Comparison of ENCODE assay signal across 14 mouse cellular contexts in genomic region chr16:4401109-4401508, GRCm38 (mm10).
"Had no signal": no experiment of that assay in that cellular context is flagged by ENCODE, and none has a peak within 500 bp of the region (broad histone marks: within the 10 kb centered on the region; RNA-seq: fewer than 3 reads in every experiment).

No protein-coding gene starts in this region.

- H3K27ac ChIP-seq: kidney, embryonic 15.5 days; limb, embryonic 13.5 days; liver, embryonic 14.5 days; midbrain, embryonic 13.5 days; neural tube, embryonic 15.5 days had no signal

- H3K9ac ChIP-seq: kidney, embryonic 15.5 days; limb, embryonic 13.5 days; liver, embryonic 14.5 days; midbrain, embryonic 13.5 days; neural tube, embryonic 15.5 days had no signal

- DNase-seq: kidney, adult 2 months; kidney, postnatal 14 days; lung, adult 18-20 months; lung, postnatal 36 days; right cerebral cortex, adult 18-20 months; right cerebral cortex, postnatal 25 days; thymus, adult 18-20 months; thymus, postnatal 14 days had no signal

- ATAC-seq: midbrain, embryonic 13.5 days had no signal

- H3K4me2 ChIP-seq: kidney, embryonic 15.5 days; limb, embryonic 13.5 days; midbrain, embryonic 13.5 days; neural tube, embryonic 15.5 days had no signal

- H3K4me3 ChIP-seq: kidney, embryonic 15.5 days; limb, embryonic 13.5 days; midbrain, embryonic 13.5 days; myocyte; neural tube, embryonic 15.5 days had no signal

- H3K27me3 ChIP-seq: kidney, embryonic 15.5 days; limb, embryonic 13.5 days; midbrain, embryonic 13.5 days; neural tube, embryonic 15.5 days had no signal

- H3K36me3 ChIP-seq: kidney, embryonic 15.5 days; limb, embryonic 13.5 days; midbrain, embryonic 13.5 days; neural tube, embryonic 15.5 days had no signal

- H3K9me3 ChIP-seq: kidney, embryonic 15.5 days; limb, embryonic 13.5 days; midbrain, embryonic 13.5 days; neural tube, embryonic 15.5 days had no signal

- H3K4me1 ChIP-seq: midbrain, embryonic 13.5 days had no signal
